Comparison of ENCODE assay signal across 34 mouse cellular contexts in the genomic region with DNA sequence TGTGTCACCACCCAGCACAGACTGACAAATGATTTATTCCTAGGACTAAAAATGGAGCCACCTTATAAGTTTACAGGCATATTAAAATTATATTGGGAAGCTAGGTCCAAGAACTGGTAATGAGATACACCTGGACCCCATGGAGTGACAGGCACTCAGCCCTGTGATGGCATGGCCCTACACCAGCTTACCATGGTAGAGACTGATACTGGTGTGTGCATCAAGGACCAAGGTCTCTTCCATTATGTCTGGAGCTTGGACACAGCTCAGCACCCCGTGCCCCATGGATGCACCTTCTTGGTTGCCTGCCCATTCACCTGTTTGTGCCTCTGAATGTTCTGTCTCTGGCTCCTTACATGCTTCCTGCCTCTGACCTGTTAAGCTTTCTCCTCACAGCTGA.
"Had no signal": no experiment of that assay in that cellular context is flagged by ENCODE, and none has a peak within 500 bp of the region (broad histone marks: within the 10 kb centered on the region; RNA-seq: fewer than 3 reads in every experiment).

No protein-coding gene starts in this region.

- H3K4me3 ChIP-seq: heart, embryonic 12.5 days; heart, embryonic 13.5 days; heart, embryonic 15.5 days; hindbrain, embryonic 10.5 days; hindbrain, embryonic 12.5 days; hindbrain, embryonic 13.5 days; hindbrain, embryonic 15.5 days; intestine, embryonic 15.5 days; kidney, embryonic 15.5 days; layer of hippocampus, adult 2 months had no signal

- H3K4me2 ChIP-seq: heart, embryonic 11.5 days; heart, embryonic 12.5 days; heart, embryonic 13.5 days; heart, embryonic 15.5 days; hindbrain, embryonic 12.5 days; hindbrain, embryonic 13.5 days; hindbrain, embryonic 14.5 days; hindbrain, embryonic 15.5 days; intestine, embryonic 15.5 days; kidney, embryonic 15.5 days had no signal

- H3K27ac ChIP-seq: heart, embryonic 13.5 days; heart, embryonic 15.5 days; hindbrain, embryonic 10.5 days; hindbrain, embryonic 12.5 days; hindbrain, embryonic 13.5 days; hindbrain, embryonic 14.5 days; hindbrain, embryonic 15.5 days; hindbrain, postnatal 0 days; intestine, embryonic 15.5 days; kidney, embryonic 15.5 days; kidney, postnatal 0 days; layer of hippocampus, adult 2 months had no signal

- H3K9ac ChIP-seq: heart, embryonic 12.5 days; heart, embryonic 13.5 days; heart, embryonic 15.5 days; hindbrain, embryonic 12.5 days; hindbrain, embryonic 13.5 days; hindbrain, embryonic 14.5 days; hindbrain, embryonic 15.5 days; intestine, embryonic 15.5 days; kidney, embryonic 15.5 days had no signal

- H3K36me3 ChIP-seq: heart, embryonic 12.5 days; heart, embryonic 13.5 days; heart, embryonic 15.5 days; hindbrain, embryonic 10.5 days; hindbrain, embryonic 12.5 days; hindbrain, embryonic 13.5 days; hindbrain, embryonic 15.5 days; intestine, embryonic 15.5 days; kidney, embryonic 15.5 days had no signal

- H3K27me3 ChIP-seq: heart, embryonic 12.5 days; heart, embryonic 13.5 days; heart, embryonic 15.5 days; hindbrain, embryonic 12.5 days; hindbrain, embryonic 13.5 days; hindbrain, embryonic 15.5 days; intestine, embryonic 15.5 days; kidney, embryonic 15.5 days had no signal

- ATAC-seq: hindbrain, embryonic 16.5 days; hindbrain, postnatal 0 days; inflammation-experienced regulatory T-cells, adult 6 months; intestine, embryonic 15.5 days; intestine, embryonic 16.5 days; intestine, postnatal 0 days had no signal

- H3K9me3 ChIP-seq: heart, embryonic 12.5 days; heart, embryonic 13.5 days; hindbrain, embryonic 12.5 days; hindbrain, embryonic 15.5 days; intestine, embryonic 15.5 days; kidney, embryonic 15.5 days had no signal

- DNase-seq: heart, postnatal 10 days; heart, postnatal 14 days; heart, postnatal 36 days; heart, postnatal 4 days; kidney, adult 11 months; kidney, adult 18-20 months; kidney, adult 2 months; kidney, adult 8-10 months; kidney, adult 9 months; kidney, postnatal 10 days; kidney, postnatal 14 days; kidney, postnatal 25 days; kidney, postnatal 36 days; kidney, postnatal 4 days; layer of hippocampus, adult 9-11 months; layer of hippocampus, postnatal 36 days had no signal

- H3K4me1 ChIP-seq: heart, embryonic 12.5 days; heart, embryonic 13.5 days; heart, embryonic 15.5 days; hindbrain, embryonic 10.5 days; hindbrain, embryonic 12.5 days; hindbrain, embryonic 13.5 days; hindbrain, embryonic 15.5 days; intestine, embryonic 15.5 days; kidney, embryonic 15.5 days had no signal
